Mouse (Mus musculus): Measurements from ENCODE around the gene Auts2.

- TF ChIP-seq CTCF (IDR thresholded peaks at IDR 0.05; ENCODE audit: low read depth) (no peak), EP300 (IDR thresholded peaks at IDR 0.05; ENCODE audit: low read depth) (no peak)
Measured at GRCm38 (mm10) chr5:131916791-131917403, 626.2 kb downstream of the Auts2 start.
